Mouse (Mus musculus) heart, postnatal 14 days (tissue): ENCODE measurements at regions not wholly inside any gene's neighbourhood (a gene's known extent, or its start where the extent isn't known, plus 50 kb on each side); places are given as distances from the start of the nearest gene placed in this dataset.
A peak's percentile ranks its signal among the peaks of the same experiment; 100 is the strongest.
"Not testable (repeated sequence)": the region's sequence is repeated elsewhere in the genome, so short reads cannot be mapped to it uniquely, and the experiment has no call there.

Experiments used
- DNase-seq, 2 experiments: peaks; one replicate each; pipeline ENCODE4 v3.0.0; 2021 to 2022
- intact Hi-C: fragments of 180-260 bp; cut with DNase I; formaldehyde crosslinking; loops from one replicate; pipeline ENCODE4 v1.15.1; 2025

GRCm38 (mm10) chr14:42055451-42055850, 61.7 kb downstream of the Gm7951 start:
- DNase-seq = peak in 1 of 2 experiments; percentile 1
- intact Hi-C loops = not testable (repeated sequence)
